Mouse (Mus musculus): ENCODE measurements around the gene Abcc10. TPM values are rescaled to one million over a fixed set of nuclear protein-coding genes. Genes with fewer than 3 reads are reported as not detected.

Abcc10 gene
- polyA plus RNA-seq, 1 experiment from 2014 or later, result 8.3 TPM

GRCm38 (mm10) chr17:46282483-46283123 is 45.5 kb downstream of the Abcc10 start, which contains the start of gene Tjap1:
Gene Tjap1 (minus strand): TSS chr17:46283026.
- H3K4me3 ChIP-seq (ENCODE audit: low read depth, low read length), result peak within 1 kb of the TSS; percentile 73
- H3K9ac ChIP-seq (ENCODE audit: low read length), result peak within 1 kb of the TSS; percentile 65
- H3K4me2 ChIP-seq (ENCODE audit: low read depth, low read length, severe bottlenecking), result peak within 1 kb of the TSS; percentile 73
- under 1% methylated on average over 36 of the region's 37 CpGs for WGBS
- DNase-seq (ENCODE audit: low spot score) (peak; percentile 97), ATAC-seq (replicated peaks; ENCODE audit: low FRiP score) (peak; percentile 98)
- no peaks in the 10 kb centered on the region; the same call in 1 of the 2 replicates for H3K36me3 ChIP-seq (ENCODE audit: control insufficient read depth, insufficient read depth, low read length)
- H3K9me3 ChIP-seq (ENCODE audit: control insufficient read depth, low read length), result no peaks in the 10 kb centered on the region
- no peaks in the 10 kb centered on the region for H3K27me3 ChIP-seq (ENCODE audit: control insufficient read depth, insufficient read depth, low read length)
- H3K4me1 ChIP-seq (replicated peaks; ENCODE audit: control insufficient read depth, insufficient read depth, low read length), result peaks cover 6% of the 10 kb centered on the region; the same call in 1 of the 2 replicates
- peak within 1 kb of the TSS; percentile 60; the same call in 1 of the 2 replicates for H3K27ac ChIP-seq (ENCODE audit: low read depth, low read length)

- Histone ChIP-seq H3K4me1 (replicated peaks; ENCODE audit: control insufficient read depth, insufficient read depth, low read length) (peaks cover 4% of the 10 kb centered on the region; the same call in 1 of the 2 replicates), H3K9ac (ENCODE audit: low read length) (no peak overlapping the region), H3K36me3 (ENCODE audit: control insufficient read depth, insufficient read depth, low read length) (no peaks in the 10 kb centered on the region; the same call in 1 of the 2 replicates), H3K4me2 (ENCODE audit: low read depth, low read length, severe bottlenecking) (no peak overlapping the region), H3K27me3 (ENCODE audit: control insufficient read depth, insufficient read depth, low read length) (no peaks in the 10 kb centered on the region), H3K27ac (ENCODE audit: low read depth, low read length) (no peak overlapping the region), H3K9me3 (ENCODE audit: control insufficient read depth, low read length) (no peaks in the 10 kb centered on the region), H3K4me3 (ENCODE audit: low read depth, low read length) (no peak overlapping the region)
- WGBS, result 84% methylated on average over 12 of the region's 12 CpGs
- DNase-seq (ENCODE audit: low spot score), result no peak
- no peak for ATAC-seq (replicated peaks; ENCODE audit: low FRiP score)
These were observed 50.0 kb downstream of the Abcc10 start for GRCm38 (mm10) chr17:46278011-46278765.

- no peak for ATAC-seq (replicated peaks; ENCODE audit: low FRiP score)
- H3K36me3 ChIP-seq (ENCODE audit: control insufficient read depth, insufficient read depth, low read length), result no peaks in the 10 kb centered on the region; the same call in 1 of the 2 replicates
- H3K9me3 ChIP-seq (ENCODE audit: control insufficient read depth, low read length), result no peaks in the 10 kb centered on the region
- no peak overlapping the region for H3K27ac ChIP-seq (ENCODE audit: low read depth, low read length)
- H3K4me1 ChIP-seq (replicated peaks; ENCODE audit: control insufficient read depth, insufficient read depth, low read length), result peaks cover 3% of the 10 kb centered on the region; the same call in 1 of the 2 replicates
- H3K27me3 ChIP-seq (ENCODE audit: control insufficient read depth, insufficient read depth, low read length), result no peaks in the 10 kb centered on the region
- DNase-seq (ENCODE audit: low spot score), result no peak
- WGBS, result 79% methylated on average over 4 of the region's 4 CpGs
- H3K4me3 ChIP-seq (ENCODE audit: low read depth, low read length), result no peak overlapping the region
- H3K9ac ChIP-seq (ENCODE audit: low read length), result no peak overlapping the region
- H3K4me2 ChIP-seq (ENCODE audit: low read depth, low read length, severe bottlenecking), result no peak overlapping the region
These were observed 50.6 kb downstream of the Abcc10 start for GRCm38 (mm10) chr17:46277586-46277985.

- H3K9me3 ChIP-seq (ENCODE audit: control insufficient read depth, low read length), result no peaks in the 10 kb centered on the region
- WGBS, result 95% methylated on average over 10 of the region's 10 CpGs
- DNase-seq (ENCODE audit: low spot score), result peak; percentile 33
- no peak overlapping the region for H3K27ac ChIP-seq (ENCODE audit: low read depth, low read length)
- no peaks in the 10 kb centered on the region; the same call in 1 of the 2 replicates for H3K36me3 ChIP-seq (ENCODE audit: control insufficient read depth, insufficient read depth, low read length)
- no peaks in the 10 kb centered on the region for H3K4me1 ChIP-seq (replicated peaks; ENCODE audit: control insufficient read depth, insufficient read depth, low read length)
- no peak for ATAC-seq (replicated peaks; ENCODE audit: low FRiP score)
- H3K4me2 ChIP-seq (ENCODE audit: low read depth, low read length, severe bottlenecking), result no peak overlapping the region
- no peaks in the 10 kb centered on the region for H3K27me3 ChIP-seq (ENCODE audit: control insufficient read depth, insufficient read depth, low read length)
- H3K9ac ChIP-seq (ENCODE audit: low read length), result no peak overlapping the region
- H3K4me3 ChIP-seq (ENCODE audit: low read depth, low read length), result no peak overlapping the region
These were observed 52.6 kb downstream of the Abcc10 start for GRCm38 (mm10) chr17:46275506-46275905.

- Histone ChIP-seq H3K9ac (ENCODE audit: low read length) (no peak overlapping the region), H3K36me3 (ENCODE audit: control insufficient read depth, insufficient read depth, low read length) (no peaks in the 10 kb centered on the region; the same call in 1 of the 2 replicates), H3K4me1 (replicated peaks; ENCODE audit: control insufficient read depth, insufficient read depth, low read length) (no peaks in the 10 kb centered on the region), H3K27me3 (ENCODE audit: control insufficient read depth, insufficient read depth, low read length) (no peaks in the 10 kb centered on the region), H3K4me3 (ENCODE audit: low read depth, low read length) (no peak overlapping the region), H3K27ac (ENCODE audit: low read depth, low read length) (no peak overlapping the region), H3K4me2 (ENCODE audit: low read depth, low read length, severe bottlenecking) (no peak overlapping the region), H3K9me3 (ENCODE audit: control insufficient read depth, low read length) (no peaks in the 10 kb centered on the region)
- no peak for DNase-seq (ENCODE audit: low spot score)
- 84% methylated on average over 6 of the region's 6 CpGs for WGBS
- ATAC-seq (replicated peaks; ENCODE audit: low FRiP score), result no peak
These were observed 53.1 kb downstream of the Abcc10 start for GRCm38 (mm10) chr17:46275034-46275433.

- H3K9ac ChIP-seq (ENCODE audit: low read length), result no peak overlapping the region
- no peaks in the 10 kb centered on the region for H3K27me3 ChIP-seq (ENCODE audit: control insufficient read depth, insufficient read depth, low read length)
- no peaks in the 10 kb centered on the region; the same call in 1 of the 2 replicates for H3K36me3 ChIP-seq (ENCODE audit: control insufficient read depth, insufficient read depth, low read length)
- no peak overlapping the region for H3K4me3 ChIP-seq (ENCODE audit: low read depth, low read length)
- H3K4me1 ChIP-seq (replicated peaks; ENCODE audit: control insufficient read depth, insufficient read depth, low read length), result no peaks in the 10 kb centered on the region
- ATAC-seq (replicated peaks; ENCODE audit: low FRiP score) (no peak), DNase-seq (ENCODE audit: low spot score) (peak; percentile 39)
- H3K27ac ChIP-seq (ENCODE audit: low read depth, low read length), result no peak overlapping the region
- WGBS, result 86% methylated on average over 6 of the region's 6 CpGs
- H3K4me2 ChIP-seq (ENCODE audit: low read depth, low read length, severe bottlenecking), result no peak overlapping the region
- H3K9me3 ChIP-seq (ENCODE audit: control insufficient read depth, low read length), result no peaks in the 10 kb centered on the region
These were observed 53.7 kb downstream of the Abcc10 start for GRCm38 (mm10) chr17:46274465-46274864.

GRCm38 (mm10) chr17:46273803-46274236 is 54.3 kb downstream of the Abcc10 start:
- WGBS, result 64% methylated on average over 1 of the region's 1 CpGs
- Histone ChIP-seq H3K4me1 (replicated peaks; ENCODE audit: control insufficient read depth, insufficient read depth, low read length) (no peaks in the 10 kb centered on the region), H3K9ac (ENCODE audit: low read length) (no peak overlapping the region), H3K27me3 (ENCODE audit: control insufficient read depth, insufficient read depth, low read length) (no peaks in the 10 kb centered on the region), H3K4me2 (ENCODE audit: low read depth, low read length, severe bottlenecking) (no peak overlapping the region), H3K9me3 (ENCODE audit: control insufficient read depth, low read length) (no peaks in the 10 kb centered on the region), H3K27ac (ENCODE audit: low read depth, low read length) (no peak overlapping the region), H3K4me3 (ENCODE audit: low read depth, low read length) (no peak overlapping the region), H3K36me3 (ENCODE audit: control insufficient read depth, insufficient read depth, low read length) (no peaks in the 10 kb centered on the region; the same call in 1 of the 2 replicates)
- no peak for ATAC-seq (replicated peaks; ENCODE audit: low FRiP score)
- DNase-seq (ENCODE audit: low spot score), result peak; percentile 38

- Histone ChIP-seq H3K36me3 (ENCODE audit: control insufficient read depth, insufficient read depth, low read length) (no peaks in the 10 kb centered on the region), H3K9me3 (ENCODE audit: control insufficient read depth, low read length) (no peaks in the 10 kb centered on the region)
- WGBS, result 91% methylated on average over 5 of the region's 5 CpGs
These were observed 55.5 kb downstream of the Abcc10 start for GRCm38 (mm10) chr17:46272675-46273074.

More at GRCm38 (mm10) chr17:46272675-46273074, 55.5 kb downstream of the Abcc10 start:
- ATAC-seq (replicated peaks; ENCODE audit: low FRiP score) (no peak), DNase-seq (ENCODE audit: low spot score) (peak; percentile 49)
- Histone ChIP-seq H3K4me1 (replicated peaks; ENCODE audit: control insufficient read depth, insufficient read depth, low read length) (no peaks in the 10 kb centered on the region), H3K27ac (ENCODE audit: low read depth, low read length) (no peak overlapping the region), H3K27me3 (ENCODE audit: control insufficient read depth, insufficient read depth, low read length) (no peaks in the 10 kb centered on the region), H3K4me3 (ENCODE audit: low read depth, low read length) (no peak overlapping the region), H3K9ac (ENCODE audit: low read length) (no peak overlapping the region), H3K4me2 (ENCODE audit: low read depth, low read length, severe bottlenecking) (no peak overlapping the region)
